Mouse (Mus musculus) heart, embryonic 15.5 days (tissue): ENCODE results near the gene Sprr4. TPM values are rescaled to one million over a fixed set of nuclear protein-coding genes. Genes with fewer than 3 reads are reported as not detected.

Experiments
- ATAC-seq: fragments of 200-750 bp; cut with Nextera tagmentation; replicated peaks from 2 replicates; pipeline ENCODE4 v1.8.0; 2017; ENCODE audit warnings: low read depth, moderate TSS enrichment; ENCODE audit not compliant: insufficient number of reproducible peaks, insufficient read depth, low FRiP score
- H3K27ac ChIP-seq: fragments of 300-500 bp; sonication (generic); 2 replicates; pipeline ENCODE4 v1.5.1; 2015; ENCODE audit warnings: mild to moderate bottlenecking, inconsistent platforms
- H3K27me3 ChIP-seq: fragments of 300-500 bp; sonication (generic); 2 replicates; pipeline ENCODE4 v1.6.1; 2015; ENCODE audit warnings: inconsistent platforms
- H3K36me3 ChIP-seq: fragments of 300-500 bp; sonication (generic); 2 replicates; pipeline ENCODE4 v1.6.1; 2015; ENCODE audit warnings: mild to moderate bottlenecking, inconsistent platforms
- H3K4me1 ChIP-seq: fragments of 300-500 bp; sonication (generic); replicated peaks from 2 replicates; pipeline ENCODE4 v1.6.1; 2015; ENCODE audit warnings: inconsistent platforms
- H3K4me2 ChIP-seq: fragments of 300-500 bp; sonication (generic); 2 replicates; pipeline ENCODE4 v1.6.1; 2015; ENCODE audit warnings: inconsistent platforms, mild to moderate bottlenecking, moderate library complexity
- H3K4me3 ChIP-seq: fragments of 300-500 bp; sonication (generic); 2 replicates; pipeline ENCODE4 v1.5.1; 2015; ENCODE audit warnings: mild to moderate bottlenecking, inconsistent platforms
- H3K9ac ChIP-seq: fragments of 300-500 bp; sonication (generic); 2 replicates; pipeline ENCODE4 v1.6.1; 2015; ENCODE audit warnings: mild to moderate bottlenecking, inconsistent platforms
- H3K9me3 ChIP-seq: fragments of 300-500 bp; sonication (generic); replicated peaks from 2 replicates; pipeline ENCODE4 v1.6.1; 2016; ENCODE audit warnings: inconsistent platforms
- WGBS: fragments of 180-500 bp; shearing (Covaris S2); methylation state at CpG from one replicate; pipeline ENCODE4 v1.1.7; 2015; ENCODE audit warnings: mixed read lengths; 5-methylcytosine and 5-hydroxymethylcytosine counted together
- polyA plus RNA-seq: library from polyadenylated mRNA; unstranded; fragments of >200 nt; fragmentation: Nextera tagmentation; extraction: Ambion mirVana; gene quantifications from 2 replicates; pipeline ENCODE4 v1.2.1, GENCODE M21; 2015

Sprr4 gene
- polyA plus RNA-seq, 1 experiment from 2014 or later: not detected

DNA sequence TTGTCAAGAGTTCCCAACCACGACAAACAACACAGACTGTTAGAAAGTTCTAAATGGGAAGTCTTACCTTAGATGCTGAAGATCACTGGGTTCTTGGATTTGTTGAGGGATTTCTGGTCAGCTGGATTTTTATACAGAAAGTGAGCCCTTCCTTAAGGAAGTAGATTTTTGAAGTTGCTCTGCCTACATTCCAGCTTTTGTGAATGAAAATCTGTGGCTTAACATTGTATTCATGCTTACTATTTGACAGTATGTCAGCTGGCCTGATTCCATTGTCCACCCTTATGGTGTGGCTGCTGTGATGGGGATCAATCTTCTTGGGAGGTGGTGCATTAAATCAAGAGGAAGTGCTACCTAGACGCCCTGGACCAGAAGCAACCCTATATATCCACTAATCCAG, 41.7 kb downstream of the Sprr4 start, which contains the start of gene Sprr3:
Gene Sprr3, minus strand, starts transcription at position 101 of the 400 bp plus-strand sequence.
- no peak for ATAC-seq
- no peak within 1 kb of the TSS for H3K9ac ChIP-seq
- no peak within 1 kb of the TSS for H3K4me3 ChIP-seq
- H3K36me3 ChIP-seq: no peaks in the 10 kb centered on the region
- 56% methylated on average over 2 of the region's 2 CpGs for WGBS
- H3K27ac ChIP-seq: no peak within 1 kb of the TSS
- H3K27me3 ChIP-seq: no peaks in the 10 kb centered on the region
- H3K4me1 ChIP-seq: no peaks in the 10 kb centered on the region
- no peaks in the 10 kb centered on the region for H3K9me3 ChIP-seq
- H3K4me2 ChIP-seq: no peak within 1 kb of the TSS

DNA sequence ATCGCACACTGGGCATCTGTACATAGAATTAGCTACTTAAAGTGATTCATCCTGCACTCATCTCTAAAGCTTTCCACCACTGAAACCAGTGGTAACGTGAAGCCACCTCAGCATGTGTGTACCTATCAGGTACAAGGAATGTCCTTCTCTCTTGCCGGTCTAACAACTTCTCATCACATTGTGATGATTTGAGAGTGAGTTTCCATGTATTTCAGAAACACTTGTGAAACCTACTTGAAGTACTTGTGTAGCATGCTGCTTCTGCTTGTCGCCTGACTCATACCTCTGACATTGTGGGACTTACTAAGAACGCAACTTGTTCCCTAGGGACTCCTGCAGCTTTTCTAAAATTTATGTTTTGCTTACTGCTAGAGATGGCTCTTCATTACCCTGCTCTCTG, 45.1 kb downstream of the Sprr4 start:
- Histone ChIP-seq H3K27me3 (no peaks in the 10 kb centered on the region), H3K4me3 (no peak overlapping the region), H3K27ac (no peak overlapping the region), H3K4me1 (no peaks in the 10 kb centered on the region), H3K4me2 (no peak overlapping the region), H3K9ac (no peak overlapping the region), H3K9me3 (no peaks in the 10 kb centered on the region), H3K36me3 (no peaks in the 10 kb centered on the region)
- no peak for ATAC-seq
- WGBS: 55% methylated on average over 5 of the region's 5 CpGs

Other genes starting within 250 kb of the Sprr4 start
- 0.64 and 2.6 TPM in 2 replicates for gene Sprr2a3, start 215.1 kb downstream of the Sprr4 start, polyA plus RNA-seq
- gene Sprr2b, start 183.9 kb downstream of the Sprr4 start, polyA plus RNA-seq: not detected in 2 replicates
- not detected in 2 replicates for gene Sprr2d, start 161.4 kb downstream of the Sprr4 start, polyA plus RNA-seq
- gene Sprr2e, start 148.3 kb downstream of the Sprr4 start, polyA plus RNA-seq: not detected in 2 replicates
- gene Sprr2f, start 135.3 kb downstream of the Sprr4 start, polyA plus RNA-seq: not detected in 2 replicates
- not detected in 2 replicates for gene Sprr2h, start 114.8 kb downstream of the Sprr4 start, polyA plus RNA-seq
- not detected in 2 replicates for gene Sprr2i, start 92.5 kb downstream of the Sprr4 start, polyA plus RNA-seq
- gene Sprr2j-ps, start 82.4 kb downstream of the Sprr4 start, polyA plus RNA-seq: not detected in 2 replicates
- gene Gm9774, start 71.1 kb downstream of the Sprr4 start, polyA plus RNA-seq: 5.3 and 5.4 TPM in 2 replicates
- gene Sprr2k, start 67.9 kb downstream of the Sprr4 start, polyA plus RNA-seq: not detected in 2 replicates
- not detected in 2 replicates for gene Sprr1b, start 61.7 kb downstream of the Sprr4 start, polyA plus RNA-seq
- 0.11 TPM in 1 of 2 replicates, not detected in the other for gene Sprr3, start 41.8 kb downstream of the Sprr4 start, polyA plus RNA-seq
- gene Sprr1a, start 14.6 kb downstream of the Sprr4 start, polyA plus RNA-seq: 0.42 and 2.6 TPM in 2 replicates
- not detected in 2 replicates for gene 2310046K23Rik, start 34.0 kb upstream of the Sprr4 start, polyA plus RNA-seq
- gene Ivl, start 73.2 kb upstream of the Sprr4 start, polyA plus RNA-seq: 0.09 TPM in 1 of 2 replicates, not detected in the other
- gene Smcp, start 88.5 kb upstream of the Sprr4 start, polyA plus RNA-seq: not detected in 2 replicates
- gene 2210017I01Rik, start 107.0 kb upstream of the Sprr4 start, polyA plus RNA-seq: not detected in 2 replicates
- gene Lce6a, start 121.2 kb upstream of the Sprr4 start, polyA plus RNA-seq: not detected in 2 replicates
- not detected in 2 replicates for gene Lce1a1, start 147.8 kb upstream of the Sprr4 start, polyA plus RNA-seq
- gene Lce1b, start 156.4 kb upstream of the Sprr4 start, polyA plus RNA-seq: not detected in 2 replicates
- gene Lce1a2, start 169.8 kb upstream of the Sprr4 start, polyA plus RNA-seq: not detected in 2 replicates
- gene Lce1c, start 178.8 kb upstream of the Sprr4 start, polyA plus RNA-seq: not detected in 2 replicates
- not detected in 2 replicates for gene Lce1d, start 186.7 kb upstream of the Sprr4 start, polyA plus RNA-seq
- gene Lce1e, start 208.6 kb upstream of the Sprr4 start, polyA plus RNA-seq: not detected in 2 replicates
- not detected in 2 replicates for gene Lce1f, start 219.9 kb upstream of the Sprr4 start, polyA plus RNA-seq
- not detected in 2 replicates for gene Gm38119, start 238.6 kb upstream of the Sprr4 start, polyA plus RNA-seq